Mouse (Mus musculus) adrenal gland, postnatal 36 days (tissue): ENCODE measurements around the gene Dexi. TPM values are rescaled to one million over a fixed set of nuclear protein-coding genes. Genes with fewer than 3 reads are reported as not detected.

Experiments
- DNase-seq, 2 experiments: peaks; one replicate each; pipeline ENCODE4 v3.0.0; 2021; ENCODE audit warnings: mixed read lengths in 1 of 2
- total RNA-seq, 2 experiments: library from RNA; stranded (reverse); gene quantifications; 2 replicates each; pipeline ENCODE4 v1.2.3; 2021

Dexi gene
- total RNA-seq, 2 experiments from 2014 or later: 21.0 to 22.4 TPM

DNA sequence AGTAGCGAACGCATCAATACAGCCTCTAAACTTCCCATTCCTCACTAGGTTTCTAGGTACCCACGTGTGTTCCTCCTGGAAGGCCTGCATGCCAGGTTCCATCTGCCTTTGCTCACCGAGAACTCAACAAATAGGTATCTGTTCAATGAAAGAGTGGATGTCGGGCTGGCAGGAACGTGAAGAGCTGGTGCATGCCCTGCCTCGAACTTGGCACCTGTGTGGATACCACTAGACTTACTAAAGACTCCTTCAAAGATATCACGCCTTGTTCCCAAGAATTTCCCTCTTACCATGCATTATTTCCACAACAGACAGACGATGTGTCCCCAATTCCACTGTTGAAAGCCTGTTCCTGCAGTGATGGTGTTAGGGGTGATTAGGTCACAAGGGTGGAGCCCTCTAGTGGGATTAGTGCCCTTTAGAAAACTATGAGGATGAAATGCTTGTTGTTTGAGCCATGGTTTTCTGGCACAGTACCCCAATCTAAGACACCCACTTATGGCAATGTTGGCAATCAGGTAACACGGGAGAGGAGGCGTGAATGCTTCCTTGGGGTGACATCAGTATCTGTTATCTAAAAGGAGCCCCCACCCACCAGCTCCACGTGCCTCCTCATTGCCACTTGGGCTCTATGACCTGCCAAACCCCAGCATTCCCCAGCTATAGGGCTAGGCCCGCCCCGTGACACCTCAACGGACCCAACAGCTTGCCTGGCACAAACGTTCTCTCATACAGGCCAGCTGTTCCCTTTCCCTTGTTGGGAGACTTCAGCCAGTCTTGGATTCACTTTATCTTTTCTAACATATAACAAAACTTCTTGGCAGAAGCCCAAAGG lies 1.9 kb downstream of the Dexi start:
- DNase-seq: no peak

GRCm38 (mm10) chr16:10536961-10537360 lies 5.9 kb downstream of the Dexi start:
- DNase-seq: no peak

DNA sequence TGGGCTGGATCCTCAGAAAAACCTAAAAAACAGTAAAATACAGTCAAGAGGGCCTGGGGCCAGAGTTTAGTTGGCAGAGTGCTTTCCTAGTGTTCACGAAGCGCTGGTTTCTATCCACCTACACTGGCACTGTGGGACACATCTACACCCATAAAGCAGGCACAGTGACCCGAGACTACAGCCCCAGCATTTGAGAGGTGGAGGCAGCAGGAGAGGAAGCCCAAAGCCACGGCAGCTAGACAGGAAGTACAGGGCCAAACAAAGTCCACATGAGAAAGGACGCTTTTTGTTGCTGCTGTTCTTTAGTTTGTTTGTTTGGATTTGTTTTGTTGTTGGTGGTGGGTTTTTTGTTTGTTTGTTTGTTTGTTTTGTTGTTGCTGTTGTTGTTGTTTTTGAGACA lies 6.5 kb downstream of the Dexi start:
- DNase-seq: no peak

- no peak for DNase-seq
Observed at GRCm38 (mm10) chr16:10534567-10534966, 8.3 kb downstream of the Dexi start.

DNA sequence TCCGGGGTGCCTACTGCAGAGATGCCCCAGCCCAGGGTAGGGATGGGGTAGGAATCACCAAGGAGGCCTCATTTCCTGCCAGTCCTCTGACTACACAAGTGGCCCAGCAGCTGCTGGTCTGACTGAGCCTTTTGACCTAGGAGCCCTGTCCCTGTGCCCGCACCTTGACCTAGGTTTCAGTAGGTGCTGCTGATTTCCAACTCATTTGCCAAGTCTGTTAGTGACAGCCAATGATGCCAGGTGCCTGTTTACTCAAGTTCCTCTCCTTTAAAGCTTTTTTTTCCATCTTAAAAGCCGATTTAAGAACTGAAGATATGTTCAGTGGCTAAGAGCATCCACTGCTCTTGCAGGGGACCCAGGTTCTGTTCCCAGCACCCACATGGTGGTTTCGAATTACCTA lies 9.1 kb downstream of the Dexi start:
- no peak for DNase-seq

GRCm38 (mm10) chr16:10530179-10530578 lies 12.7 kb downstream of the Dexi start:
- no peak for DNase-seq

DNA sequence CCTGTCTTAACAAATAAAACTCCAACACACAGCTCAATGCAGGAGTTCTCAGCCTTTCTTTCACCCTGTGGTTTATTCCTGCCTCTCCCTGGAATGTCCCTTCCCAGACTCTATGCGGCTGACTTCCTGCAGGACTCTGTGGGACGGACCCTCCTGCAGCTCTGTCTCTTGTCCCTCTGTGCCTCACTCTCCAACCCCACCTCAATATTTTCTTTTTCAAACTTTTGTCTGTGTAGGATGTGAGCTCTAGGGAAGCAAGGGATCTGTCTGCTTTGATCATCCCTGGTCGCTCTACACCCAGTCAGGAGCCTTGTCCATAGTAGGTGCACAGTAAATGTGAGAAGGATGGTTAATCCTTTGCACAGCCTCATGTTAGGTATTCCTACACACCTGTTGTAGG lies 14.5 kb downstream of the Dexi start:
- DNase-seq: no peak

- no peak for DNase-seq
Observed at GRCm38 (mm10) chr16:10527046-10527644, 15.7 kb downstream of the Dexi start.

GRCm38 (mm10) chr16:10525610-10525980 lies 17.3 kb downstream of the Dexi start:
- no peak for DNase-seq

- no peak for DNase-seq
Observed at GRCm38 (mm10) chr16:10524866-10525609, 17.8 kb downstream of the Dexi start.

- no peak for DNase-seq
Observed at GRCm38 (mm10) chr16:10523650-10524049, 19.2 kb downstream of the Dexi start.

- DNase-seq: peak; percentile 77
Observed at GRCm38 (mm10) chr16:10522811-10523210, 20.0 kb downstream of the Dexi start.

- peak; percentile 67 to 80 for DNase-seq
Observed at GRCm38 (mm10) chr16:10520908-10521614, 21.8 kb downstream of the Dexi start.

GRCm38 (mm10) chr16:10518030-10518429 lies 24.8 kb downstream of the Dexi start:
- DNase-seq: peak in 1 of 2 experiments; percentile 27

- no peak for DNase-seq
Observed at GRCm38 (mm10) chr16:10515953-10516572, 26.8 kb downstream of the Dexi start.

GRCm38 (mm10) chr16:10511134-10511520 lies 31.7 kb downstream of the Dexi start:
- no peak for DNase-seq

DNA sequence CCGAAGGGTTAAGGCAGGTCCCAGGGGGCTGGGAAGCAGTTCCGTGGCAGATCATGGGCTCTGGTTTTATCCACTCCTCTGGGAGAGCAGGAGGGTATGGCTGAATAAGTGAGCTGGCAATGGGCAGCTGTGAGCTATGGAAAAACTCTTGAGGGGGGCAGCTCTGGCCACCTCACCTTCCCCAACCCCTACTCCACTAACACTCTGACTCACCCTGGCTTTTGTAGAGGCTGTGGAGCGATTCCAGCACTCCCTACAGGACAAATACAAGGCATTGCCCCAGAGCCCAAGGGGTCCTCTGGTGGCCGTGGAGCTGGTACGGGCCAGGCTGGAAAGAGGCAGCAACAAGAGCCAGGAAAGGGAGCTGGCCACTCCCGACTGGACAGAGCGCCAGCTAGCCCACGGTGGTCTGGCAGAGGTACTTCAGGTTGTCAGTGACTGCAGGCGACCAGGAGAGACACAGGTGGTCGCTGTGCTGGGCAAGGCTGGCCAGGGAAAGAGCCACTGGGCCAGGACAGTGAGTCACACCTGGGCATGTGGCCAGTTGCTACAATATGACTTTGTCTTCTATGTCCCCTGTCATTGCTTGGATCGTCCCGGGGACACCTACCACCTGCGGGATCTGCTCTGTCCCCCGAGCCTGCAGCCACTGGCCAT lies 32.2 kb downstream of the Dexi start:
- peak; percentile 43 to 61 for DNase-seq

- no peak for DNase-seq
Observed at GRCm38 (mm10) chr16:10508691-10509090, 34.2 kb downstream of the Dexi start.

DNA sequence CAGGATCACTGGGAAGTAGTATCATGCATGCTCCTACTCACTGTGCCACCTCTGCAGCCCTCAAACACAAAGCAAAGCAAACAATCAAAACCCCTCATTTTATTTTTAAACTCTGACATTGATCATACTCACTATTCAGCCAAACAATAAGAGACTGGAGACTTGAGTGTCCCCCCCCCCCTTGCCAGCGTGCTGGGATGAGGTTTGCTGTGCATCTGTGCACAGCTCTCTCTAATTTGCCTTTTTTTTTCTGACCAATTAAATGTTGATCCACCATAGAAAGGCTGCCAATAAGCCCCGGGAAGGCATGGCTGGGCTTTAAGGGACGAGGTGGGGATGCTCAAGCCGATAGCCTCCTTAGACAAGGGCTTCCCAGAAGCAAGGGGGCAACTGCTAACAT lies 35.4 kb downstream of the Dexi start:
- no peak for DNase-seq

DNA sequence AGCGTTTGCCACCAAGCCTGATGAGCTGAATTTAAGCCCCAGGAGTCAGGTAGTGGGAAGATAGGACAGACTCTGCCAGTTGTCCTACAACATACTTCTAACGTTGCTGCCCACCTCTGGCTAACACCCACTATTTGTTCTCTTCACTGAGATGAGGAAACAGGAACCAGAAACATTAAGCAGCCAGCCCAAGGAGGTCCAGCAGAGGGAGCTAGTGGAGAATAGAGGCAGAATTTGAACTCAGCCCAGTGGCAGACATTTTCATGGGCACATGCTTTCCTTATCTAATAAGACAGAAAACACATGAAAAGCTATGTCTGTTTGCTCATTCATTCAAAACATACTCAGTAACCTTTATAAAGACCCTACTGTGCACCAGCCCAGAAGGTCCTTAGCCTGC lies 39.8 kb downstream of the Dexi start:
- DNase-seq: no peak

DNA sequence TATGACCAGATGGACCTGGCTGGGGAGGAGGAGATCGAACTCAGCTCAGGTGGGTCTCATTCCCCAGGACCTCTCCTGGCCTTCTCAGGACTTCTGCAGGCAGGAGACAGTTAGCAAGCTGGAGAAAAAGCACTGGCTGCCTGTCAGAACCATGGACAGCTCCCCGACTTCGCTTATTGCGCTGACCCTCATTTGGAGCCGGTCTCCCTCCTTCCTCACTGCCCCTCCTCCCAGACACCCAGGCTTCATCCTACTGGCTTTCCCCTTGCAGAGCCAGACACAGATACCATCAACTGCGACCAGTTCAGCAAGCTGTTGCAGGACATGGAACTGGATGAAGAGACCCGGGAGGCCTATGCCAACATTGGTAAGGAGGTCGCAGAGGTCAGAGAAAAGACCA lies 41.0 kb downstream of the Dexi start:
- peak; percentile 56 to 72 for DNase-seq
